Mouse (Mus musculus) adrenal gland, adult 18-20 months (tissue): ENCODE measurements around the gene Dennd1a. TPM values are rescaled to one million over a fixed set of nuclear protein-coding genes. Genes with fewer than 3 reads are reported as not detected.

Experiments used
- DNase-seq, 2 experiments: peaks; one replicate each; pipeline ENCODE4 v3.0.0; 2021 to 2022; ENCODE audit warnings: low spot score in 2 of 2
- microRNA-seq, 2 experiments: library from miRNA; unstranded; fragments of <30 nt; microRNA quantifications; one replicate each; pipeline ENCODE4 v1.2.0; 2021; ENCODE audit warnings: borderline number of aligned reads in 2 of 2
- total RNA-seq, 2 experiments: library from RNA; stranded (reverse); gene quantifications; 1 replicate in 1 of 2; 2 replicates in 1 of 2; pipeline ENCODE4 v1.2.3; 2021

Dennd1a gene
- total RNA-seq, 2 experiments from 2014 or later: 22.5 to 22.9 TPM

GRCm38 (mm10) chr2:37756220-37756930, 530.8 kb downstream of the Dennd1a start:
- DNase-seq: no peak

GRCm38 (mm10) chr2:37751114-37751513, 536.1 kb downstream of the Dennd1a start:
- no peak for DNase-seq

- DNase-seq: no peak
Measured at GRCm38 (mm10) chr2:37749323-37749722, 537.9 kb downstream of the Dennd1a start.

Small RNA genes lying within 50 kb of the gene (microRNA-seq; reads per million reads assigned to microRNA genes)
- 0 reads per million in 2 experiments for gene Gm44455

Other genes with a start within 250 kb of the Dennd1a start
- not detected for gene Lhx2, start 51.9 kb upstream of the Dennd1a start, total RNA-seq
- gene Nek6, start 224.3 kb upstream of the Dennd1a start, total RNA-seq: 10 to 100 TPM; 15.9 to 18.6 TPM